Mouse (Mus musculus): ENCODE data around the gene Rcc2. TPM values are rescaled to one million over a fixed set of nuclear protein-coding genes. Genes with fewer than 3 reads are reported as not detected.

Rcc2 gene
- polyA plus RNA-seq (2012; rRNA removed), result 50.8 and 54.4 TPM in 2 replicates

DNA sequence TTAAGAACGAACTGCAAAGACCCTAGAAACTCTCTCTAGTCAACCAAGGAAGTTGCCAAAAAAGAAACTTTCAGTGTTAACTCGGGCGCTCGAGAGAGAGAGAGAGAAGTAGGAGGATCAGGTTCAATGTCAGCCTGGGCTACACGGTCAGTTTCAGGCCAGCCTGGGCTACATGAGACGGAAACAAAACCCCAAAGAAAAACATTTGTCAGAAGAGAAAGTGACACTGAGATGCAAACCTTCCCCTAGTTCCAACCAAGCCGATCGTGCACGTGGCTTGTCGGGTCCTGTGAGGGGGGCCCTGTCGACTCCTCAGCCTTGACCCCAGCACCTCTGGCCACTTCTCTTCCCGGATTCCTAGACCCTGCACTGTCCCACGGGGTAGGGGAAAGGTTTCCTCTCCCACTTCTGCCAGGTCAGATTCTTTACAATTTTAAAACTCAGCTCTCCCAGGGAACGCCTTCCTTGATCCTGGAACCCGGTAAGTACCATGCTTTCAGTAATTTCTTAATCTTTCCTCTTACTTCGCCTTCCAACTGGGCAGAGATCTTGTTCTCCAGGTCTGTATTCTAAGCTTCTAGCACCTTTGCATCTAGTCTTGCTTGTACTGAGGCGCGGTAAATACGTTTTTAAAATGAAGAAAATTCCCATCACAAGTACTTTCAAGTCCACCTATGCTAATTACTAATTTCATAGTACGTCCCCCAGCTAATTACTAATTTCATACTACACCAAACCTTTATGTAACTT lies at the start of gene Rcc2:
Gene Rcc2 (plus strand): TSS at position 273 of the 750 bp plus-strand sequence.

DNA sequence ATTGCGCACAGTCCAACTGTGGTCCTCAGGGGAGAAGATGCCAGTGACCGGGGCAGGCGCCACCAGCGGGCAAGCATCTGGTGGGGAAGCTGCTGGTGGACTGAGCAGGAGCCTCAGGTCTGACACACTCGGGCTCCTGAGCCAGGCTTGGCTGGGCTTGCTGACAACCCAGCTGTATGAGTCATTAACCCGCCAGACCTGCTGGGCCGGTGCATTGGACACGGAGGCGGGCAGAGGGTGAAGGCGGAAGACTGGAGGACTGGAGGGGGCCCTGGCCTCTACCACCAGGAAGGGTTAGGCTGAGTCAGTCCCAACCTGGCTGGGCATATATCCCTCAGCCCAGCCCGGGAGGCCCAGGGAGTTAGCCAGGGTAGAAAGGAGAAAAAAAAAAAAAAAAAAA lies 34.6 kb upstream of the Rcc2 start, which contains the start of gene Arhgef10l:
Gene Arhgef10l (minus strand): TSS at position 253 of the 400 bp plus-strand sequence.

DNA sequence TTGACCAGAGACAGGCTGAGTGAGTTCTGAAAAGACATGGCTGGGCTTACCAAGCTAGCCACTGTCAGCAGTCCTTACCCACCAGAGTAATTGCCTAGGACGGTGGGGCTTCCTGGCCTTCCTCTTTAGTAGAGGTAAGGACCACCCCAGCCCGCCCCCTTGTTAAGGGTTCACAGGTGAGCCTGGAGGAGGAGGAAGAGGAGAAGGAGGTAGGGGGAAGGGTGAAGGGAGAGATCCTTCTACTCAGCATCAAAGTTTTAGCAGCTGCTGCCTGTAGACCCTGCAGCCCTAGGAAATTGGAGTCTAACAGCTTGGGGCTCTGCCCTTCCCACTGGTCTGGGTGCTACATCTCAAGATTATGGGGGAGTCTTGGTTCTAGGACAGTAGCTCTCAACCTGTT lies 42.2 kb downstream of the Rcc2 start, which contains the start of gene Padi6:
Gene Padi6 (minus strand): TSS at position 101 of the 400 bp plus-strand sequence.

Other genes with a start within 250 kb of the Rcc2 start
- 63.9 and 74.0 TPM in 2 replicates for gene Arhgef10l, start 34.5 kb upstream of the Rcc2 start, polyA plus RNA-seq (2012; rRNA removed)
- gene Padi6, start 42.1 kb downstream of the Rcc2 start, polyA plus RNA-seq (2012; rRNA removed), result not detected in 2 replicates
- gene Padi4, start 73.7 kb downstream of the Rcc2 start, polyA plus RNA-seq (2012; rRNA removed), result 0.61 and 1.1 TPM in 2 replicates
- 0.03 TPM in 2 replicates for gene Padi3, start 110.1 kb downstream of the Rcc2 start, polyA plus RNA-seq (2012; rRNA removed)
- 0.06 TPM in 1 of 2 replicates, not detected in the other for gene Padi1, start 145.2 kb downstream of the Rcc2 start, polyA plus RNA-seq (2012; rRNA removed)
- 2.5 and 3.7 TPM in 2 replicates for gene Padi2, start 205.8 kb downstream of the Rcc2 start, polyA plus RNA-seq (2012; rRNA removed)